Mouse (Mus musculus) thymus, postnatal 14 days (tissue): ENCODE data around the gene Amigo2.
"Not testable (repeated sequence)": the region's sequence is repeated elsewhere in the genome, so short reads cannot be mapped to it uniquely, and the experiment has no call there.

Experiments
- DNase-seq: peaks from one replicate; pipeline ENCODE4 v3.0.0; 2021

Amigo2 gene

DNA sequence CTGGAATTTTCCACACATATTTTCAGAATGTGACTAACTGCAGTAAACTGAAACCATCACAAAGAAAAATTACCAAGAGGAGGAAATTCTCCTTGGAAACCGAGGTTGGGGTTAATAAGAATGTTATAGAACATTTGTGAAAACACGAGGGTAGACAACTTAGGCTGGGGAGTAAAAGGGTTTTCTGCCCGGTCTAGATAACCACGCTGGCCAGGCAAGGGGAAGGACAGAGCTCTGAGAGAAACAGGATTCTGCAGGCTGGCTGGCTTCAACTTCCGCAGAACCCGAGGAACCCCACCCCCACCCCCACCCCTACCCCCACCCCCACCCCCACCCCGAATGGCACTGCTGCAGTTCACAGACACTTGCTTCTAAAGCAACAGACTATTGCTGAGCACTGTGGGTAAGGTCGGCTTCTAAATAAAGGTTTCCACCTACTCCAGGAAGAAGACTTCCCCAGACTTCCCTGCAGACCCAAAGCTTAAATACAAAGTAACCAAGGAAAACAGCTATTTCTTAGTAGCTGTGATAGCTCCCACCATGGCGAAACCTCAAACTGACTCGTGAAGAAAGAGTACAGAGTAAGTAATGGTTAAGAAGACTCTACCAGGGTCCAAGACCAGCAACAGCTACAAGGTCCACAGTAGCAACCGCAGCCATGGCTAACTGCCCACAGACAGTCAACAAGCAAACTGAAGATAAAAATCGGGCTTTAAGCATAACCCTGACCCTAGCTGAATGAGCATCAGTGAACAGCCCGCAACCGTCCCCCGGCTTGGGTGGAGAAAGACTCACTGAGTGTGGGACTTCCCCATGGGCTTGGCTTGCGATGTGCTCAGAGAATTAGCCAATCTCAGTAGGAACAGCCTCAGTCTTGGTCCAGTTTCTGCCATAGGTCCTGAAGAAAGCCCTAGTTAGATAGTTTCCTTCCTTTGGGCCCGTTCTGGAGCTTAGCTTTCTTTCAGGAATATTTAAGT is 34.3 kb downstream of the Amigo2 start:
- DNase-seq: no peak

DNA sequence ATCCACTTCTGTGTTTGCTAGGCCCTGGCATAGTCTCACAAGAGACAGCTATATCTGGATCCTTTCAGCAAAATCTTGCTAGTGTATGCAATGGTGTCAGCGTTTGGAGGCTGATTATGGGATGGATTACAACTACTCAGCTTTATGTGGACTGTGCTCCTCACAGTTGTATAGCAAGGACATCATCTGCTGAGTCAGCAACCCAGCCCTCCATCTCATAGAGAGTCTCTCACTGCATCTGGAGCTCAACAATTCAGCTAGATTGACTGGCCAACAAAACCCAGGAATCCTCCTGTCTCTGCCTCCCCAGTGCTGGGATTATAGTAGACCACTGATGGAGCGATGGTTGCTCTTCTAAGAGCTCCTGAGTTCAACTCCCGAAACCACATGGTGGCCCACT is 37.3 kb downstream of the Amigo2 start:
- not testable (repeated sequence) for DNase-seq

DNA sequence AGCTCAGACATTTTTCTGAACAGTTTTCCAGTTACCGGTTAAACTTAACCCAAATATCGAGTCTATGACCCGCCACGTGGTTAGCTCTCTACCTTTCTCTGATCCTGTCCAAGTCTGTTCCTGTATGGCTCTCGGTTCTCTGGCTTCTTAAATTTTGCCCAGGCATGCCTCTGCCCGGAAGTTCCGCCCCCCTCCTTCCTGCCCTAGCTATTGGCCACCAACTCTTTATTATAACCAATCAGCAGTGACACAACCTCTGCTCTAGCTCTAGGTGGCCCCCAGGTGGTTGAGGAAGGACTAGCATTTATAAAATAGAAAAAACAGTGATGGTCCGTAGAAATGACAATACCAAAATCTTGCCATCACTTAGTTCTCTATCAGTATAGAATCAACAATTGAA is 40.6 kb downstream of the Amigo2 start:
- DNase-seq: no peak

DNA sequence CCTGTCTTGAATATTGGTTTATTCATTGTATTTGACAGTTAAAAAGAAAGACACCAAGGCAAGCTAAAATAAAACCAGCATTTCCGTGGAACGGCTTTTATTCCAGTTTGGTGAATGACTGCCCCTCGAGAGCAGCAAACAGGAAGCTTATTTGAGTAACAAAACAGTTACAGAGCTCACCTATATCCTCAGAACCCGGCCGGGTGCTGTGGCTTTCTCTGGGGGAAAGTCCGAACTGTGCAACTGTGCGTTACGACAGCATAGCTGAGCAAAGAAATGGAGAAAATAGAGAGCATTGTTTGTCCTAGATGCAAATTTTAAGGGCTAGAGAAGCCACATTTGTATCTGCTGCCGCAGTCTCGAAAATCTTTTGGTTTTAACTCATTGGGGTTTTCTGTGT is 41.3 kb downstream of the Amigo2 start:
- no peak for DNase-seq

DNA sequence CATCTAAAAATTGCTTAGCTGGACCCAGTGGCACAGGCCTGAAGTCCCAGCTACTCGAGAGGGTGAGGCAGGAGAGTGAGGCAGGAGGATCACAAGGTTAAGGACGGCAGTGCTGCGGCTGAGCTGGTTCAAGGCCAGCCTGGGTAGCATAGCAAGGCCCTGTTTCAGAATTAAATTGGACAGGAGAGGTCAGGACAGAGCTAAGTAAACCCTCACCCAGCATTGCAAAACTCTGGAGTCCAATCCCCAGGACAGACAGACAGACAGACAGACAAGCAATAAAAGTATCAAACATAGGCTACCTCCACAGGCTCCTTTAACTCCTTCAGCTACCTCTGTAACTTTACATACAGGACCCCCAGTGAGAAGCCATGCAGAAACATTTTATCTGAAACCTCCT is 42.2 kb downstream of the Amigo2 start:
- no peak for DNase-seq

DNA sequence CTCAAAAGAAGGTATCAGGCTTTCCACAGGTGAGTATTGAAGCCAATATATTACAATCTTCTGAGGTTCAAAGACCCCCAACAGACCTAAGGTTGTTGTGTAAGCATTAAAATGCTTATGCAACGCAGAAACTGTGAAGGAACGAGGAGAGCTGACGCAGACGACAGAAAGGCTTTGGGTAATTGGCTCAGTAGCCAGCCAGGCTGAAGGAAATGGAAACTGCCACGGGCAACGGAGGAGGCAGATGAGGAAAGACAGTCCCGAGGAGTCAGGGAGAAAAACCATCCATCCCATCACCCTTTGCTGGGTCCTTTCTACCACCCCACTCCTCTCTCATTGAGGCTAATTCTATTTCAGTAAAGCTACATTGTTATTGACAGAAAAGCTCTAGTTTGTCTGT is 50.4 kb downstream of the Amigo2 start:
- DNase-seq: no peak

DNA sequence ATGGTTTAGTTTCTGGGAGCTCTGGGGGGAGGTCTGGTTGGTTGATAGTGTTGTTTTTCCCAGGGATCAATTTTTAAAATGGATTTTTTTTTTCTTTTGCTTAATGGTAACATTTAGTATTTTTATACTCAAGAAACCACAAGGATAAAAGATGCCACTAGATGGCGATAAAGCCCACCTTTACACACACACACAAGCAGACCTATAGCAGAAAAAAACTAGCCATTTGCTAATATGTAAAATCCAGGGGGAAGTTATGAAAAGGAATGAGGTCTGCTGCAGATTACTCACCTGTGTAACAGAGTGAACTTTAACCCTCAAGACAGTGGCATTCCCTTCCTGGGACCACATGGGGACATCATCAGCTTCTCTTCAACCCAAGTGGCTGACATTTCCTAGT is 51.5 kb downstream of the Amigo2 start:
- DNase-seq: peak; percentile 41
